Mouse (Mus musculus) limb, embryonic 14.5 days (tissue): ENCODE measurements around the gene Mmel1. TPM values are rescaled to one million over a fixed set of nuclear protein-coding genes. Genes with fewer than 3 reads are reported as not detected.

Source experiments
- ATAC-seq: fragments of 200-750 bp; cut with Nextera tagmentation; 2 replicates; pipeline ENCODE4 v1.8.0; 2017; ENCODE audit warnings: low read depth, moderate number of reproducible peaks, moderate TSS enrichment; ENCODE audit not compliant: low FRiP score
- DNase-seq: peaks from one replicate; pipeline ENCODE4 v3.0.0-alpha.2; 2015; ENCODE audit warnings: low spot score
- H3K27ac ChIP-seq: fragments of 300-500 bp; sonication (generic); replicated peaks from 2 replicates; pipeline ENCODE4 v1.5.1; 2014; ENCODE audit warnings: low read depth, mild to moderate bottlenecking, low read length, moderate library complexity, mixed read lengths
- H3K27me3 ChIP-seq: fragments of 300-500 bp; sonication (generic); 2 replicates; pipeline ENCODE4 v1.6.1; 2014; ENCODE audit warnings: low read length, mixed read lengths; ENCODE audit not compliant: control insufficient read depth, insufficient read depth
- H3K36me3 ChIP-seq: fragments of 300-500 bp; sonication (generic); 2 replicates; pipeline ENCODE4 v1.6.1; 2014; ENCODE audit warnings: mild to moderate bottlenecking, low read length, moderate library complexity, mixed read lengths; ENCODE audit not compliant: control insufficient read depth, insufficient read depth
- H3K4me1 ChIP-seq: fragments of 300-500 bp; sonication (generic); 2 replicates; pipeline ENCODE4 v1.6.1; 2014; ENCODE audit warnings: antibody characterized with exemption, low read length, mixed read lengths; ENCODE audit not compliant: control insufficient read depth, insufficient read depth
- H3K4me2 ChIP-seq: fragments of 300-500 bp; sonication (generic); replicated peaks from 2 replicates; pipeline ENCODE4 v1.6.1; 2014; ENCODE audit warnings: low read depth, mild to moderate bottlenecking, low read length, moderate library complexity; ENCODE audit not compliant: severe bottlenecking
- H3K4me3 ChIP-seq: fragments of 300-500 bp; sonication (generic); replicated peaks from 2 replicates; pipeline ENCODE4 v1.5.1; 2014; ENCODE audit warnings: low read length
- H3K9ac ChIP-seq: fragments of 300-500 bp; sonication (generic); 2 replicates; pipeline ENCODE4 v1.6.1; 2014; ENCODE audit warnings: mild to moderate bottlenecking, low read depth, low read length, moderate library complexity; ENCODE audit not compliant: severe bottlenecking
- H3K9me3 ChIP-seq: fragments of 300-500 bp; sonication (generic); 2 replicates; pipeline ENCODE4 v1.6.1; 2016; ENCODE audit warnings: low read length; ENCODE audit not compliant: control insufficient read depth
- POLR2A ChIP-seq: fragments of 200-500 bp; IDR thresholded peaks from 2 replicates; pipeline ENCODE4 v1.8.0; 2012; ENCODE audit warnings: inconsistent platforms, mild to moderate bottlenecking, moderate library complexity, borderline replicate concordance; ENCODE audit not compliant: insufficient read depth, insufficient read length; ENCODE audit errors: extremely low read depth
- WGBS: fragments of 180-500 bp; shearing (Covaris S2); extraction: QIAGEN DNeasy Blood & Tissue Kit; methylation state at CpG from one replicate; pipeline ENCODE4 v1.1.7; 2014; 5-methylcytosine and 5-hydroxymethylcytosine counted together
- polyA plus RNA-seq, 2 experiments: library from polyadenylated mRNA; depleted of rRNA in 1 of 2; stranded (reverse) in 1 of 2; unstranded in 1 of 2; fragments of >200 nt; fragmentation: Nextera tagmentation in 1 of 2; extraction: Ambion mirVana in 1 of 2; gene quantifications; 2 replicates each; pipeline versions ENCODE4 v1.2.1 to v1.2.3; 2012 to 2014

Gene Mmel1
- polyA plus RNA-seq, 2 experiments = 0.10 to 0.11 TPM

- DNase-seq (peak; percentile 94), ATAC-seq (peak; percentile 95)
- H3K4me2 ChIP-seq = peak overlapping the region; percentile 71
- peak overlapping the region; percentile 56 for H3K9ac ChIP-seq
- peak; percentile 35; the same call in 1 of the 2 replicates for TF ChIP-seq POLR2A
- H3K4me1 ChIP-seq = peaks cover 13% of the 10 kb centered on the region
- H3K9me3 ChIP-seq = no peaks in the 10 kb centered on the region
- 2% methylated on average over 15 of the region's 18 CpGs for WGBS
- peak overlapping the region; percentile 39 for H3K4me3 ChIP-seq
- no peaks in the 10 kb centered on the region for H3K27me3 ChIP-seq
- peak overlapping the region; percentile 84 for H3K27ac ChIP-seq
- no peaks in the 10 kb centered on the region for H3K36me3 ChIP-seq
Observed at GRCm38 (mm10) chr4:154864271-154864771, 5.1 kb upstream of the Mmel1 start.

GRCm38 (mm10) chr4:154864961-154865760 lies 4.2 kb upstream of the Mmel1 start:
- Histone ChIP-seq H3K27ac (peak overlapping the region; percentile 84), H3K4me3 (peak overlapping the region; percentile 39), H3K9ac (peak overlapping the region; percentile 56), H3K4me1 (peaks cover 13% of the 10 kb centered on the region), H3K9me3 (no peaks in the 10 kb centered on the region), H3K4me2 (peak overlapping the region; percentile 71), H3K36me3 (no peaks in the 10 kb centered on the region), H3K27me3 (no peaks in the 10 kb centered on the region)
- DNase-seq (no peak), ATAC-seq (no peak; the same call in 1 of the 2 replicates)
- TF ChIP-seq POLR2A = no peak
- 77% methylated on average over 18 of the region's 18 CpGs for WGBS

DNA sequence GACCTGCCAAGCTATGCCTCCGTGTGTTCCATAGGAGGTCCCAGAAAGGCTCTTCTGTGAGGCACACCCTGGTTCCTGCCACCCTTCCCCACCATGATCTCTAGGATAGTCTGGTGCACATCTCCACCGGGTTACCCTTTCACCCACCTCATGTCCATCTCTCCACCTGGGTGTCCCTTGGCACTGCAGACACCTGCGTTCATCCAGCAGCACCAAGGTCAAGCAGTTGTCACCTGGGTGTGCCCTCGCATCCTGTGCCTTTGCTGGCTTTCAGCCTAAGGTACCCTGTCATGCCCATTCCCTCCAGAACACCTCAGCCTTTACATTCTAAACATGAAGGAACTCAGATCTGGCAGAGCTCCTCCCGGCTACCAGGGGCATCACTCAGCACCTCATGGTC lies 3.0 kb upstream of the Mmel1 start:
- DNase-seq = no peak
- Histone ChIP-seq H3K9ac (no peak overlapping the region), H3K4me1 (peaks cover 13% of the 10 kb centered on the region), H3K4me2 (no peak overlapping the region), H3K36me3 (no peaks in the 10 kb centered on the region), H3K9me3 (no peaks in the 10 kb centered on the region), H3K27me3 (no peaks in the 10 kb centered on the region), H3K27ac (no peak overlapping the region), H3K4me3 (no peak overlapping the region)
- no peak for TF ChIP-seq POLR2A
- ATAC-seq = no peak
- WGBS = 84% methylated on average over 5 of the region's 5 CpGs

- Histone ChIP-seq H3K36me3 (no peaks in the 10 kb centered on the region), H3K9ac (no peak overlapping the region), H3K27ac (no peak overlapping the region), H3K4me2 (no peak overlapping the region), H3K9me3 (no peaks in the 10 kb centered on the region), H3K4me1 (peaks cover 16% of the 10 kb centered on the region), H3K4me3 (no peak overlapping the region), H3K27me3 (no peaks in the 10 kb centered on the region)
- no peak for TF ChIP-seq POLR2A
- no peak for ATAC-seq
- WGBS = 85% methylated on average over 6 of the region's 6 CpGs
- no peak for DNase-seq
Observed at GRCm38 (mm10) chr4:154867257-154867656, 2.1 kb upstream of the Mmel1 start.

DNA sequence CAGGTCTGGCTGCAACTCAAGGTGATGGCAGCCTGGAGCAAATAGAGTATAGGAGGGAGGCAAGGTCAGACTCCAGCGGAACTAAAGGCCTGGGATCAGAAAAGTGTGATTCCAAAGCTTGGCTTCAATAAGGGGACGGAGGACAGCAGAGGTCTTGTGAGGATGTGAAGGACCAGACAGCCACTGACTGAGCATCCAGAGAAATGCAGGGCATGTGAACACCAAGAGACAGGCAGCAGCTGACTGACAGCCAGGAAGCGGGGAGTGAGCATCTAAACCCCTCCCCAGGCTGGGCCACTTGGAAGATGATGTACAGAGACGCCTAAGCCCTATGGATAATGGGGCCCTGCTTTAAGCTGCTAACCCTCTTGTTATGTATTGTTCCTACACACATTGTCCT lies 1.3 kb downstream of the Mmel1 start:
- 86% methylated on average over 4 of the region's 4 CpGs for WGBS
- no peaks in the 10 kb centered on the region for H3K27me3 ChIP-seq
- no peaks in the 10 kb centered on the region for H3K9me3 ChIP-seq
- H3K4me2 ChIP-seq = no peak overlapping the region
- no peak for DNase-seq
- H3K27ac ChIP-seq = no peak overlapping the region
- no peaks in the 10 kb centered on the region for H3K36me3 ChIP-seq
- no peak overlapping the region for H3K9ac ChIP-seq
- no peak overlapping the region for H3K4me3 ChIP-seq
- H3K4me1 ChIP-seq = peaks cover 3% of the 10 kb centered on the region; the same call in 1 of the 2 replicates
- TF ChIP-seq POLR2A = no peak
- ATAC-seq = no peak
